Mouse (Mus musculus) hindbrain, embryonic 12.5 days (tissue): ENCODE data around the gene Gramd1b. TPM values are rescaled to one million over a fixed set of nuclear protein-coding genes. Genes with fewer than 3 reads are reported as not detected.

Source experiments
- ATAC-seq: fragments of 200-750 bp; cut with Nextera tagmentation; 2 replicates; pipeline ENCODE4 v1.8.0; 2017; ENCODE audit warnings: moderate TSS enrichment; ENCODE audit not compliant: low FRiP score
- H3K27ac ChIP-seq: fragments of 300-500 bp; sonication (generic); 2 replicates; pipeline ENCODE4 v1.5.1; 2016; ENCODE audit warnings: mild to moderate bottlenecking
- H3K27me3 ChIP-seq: fragments of 300-500 bp; sonication (generic); 2 replicates; pipeline ENCODE4 v1.6.1; 2016; ENCODE audit warnings: mild to moderate bottlenecking
- H3K36me3 ChIP-seq: fragments of 300-500 bp; sonication (generic); 2 replicates; pipeline ENCODE4 v1.6.1; 2016; ENCODE audit warnings: mild to moderate bottlenecking
- H3K4me1 ChIP-seq: fragments of 300-500 bp; sonication (generic); 2 replicates; pipeline ENCODE4 v1.6.1; 2016
- H3K4me2 ChIP-seq: fragments of 300-500 bp; sonication (generic); replicated peaks from 2 replicates; pipeline ENCODE4 v1.6.1; 2016; ENCODE audit warnings: mild to moderate bottlenecking
- H3K4me3 ChIP-seq: fragments of 300-500 bp; sonication (generic); 2 replicates; pipeline ENCODE4 v1.5.1; 2016; ENCODE audit warnings: mild to moderate bottlenecking
- H3K9ac ChIP-seq: fragments of 300-500 bp; sonication (generic); 2 replicates; pipeline ENCODE4 v1.6.1; 2016; ENCODE audit warnings: mild to moderate bottlenecking, moderate library complexity
- H3K9me3 ChIP-seq: fragments of 300-500 bp; sonication (generic); replicated peaks from 2 replicates; pipeline ENCODE4 v1.6.1; 2016; ENCODE audit warnings: mild to moderate bottlenecking
- WGBS: fragments of 180-500 bp; shearing (Covaris S2); methylation state at CpG from one replicate; pipeline ENCODE4 v1.1.7; 2016; 5-methylcytosine and 5-hydroxymethylcytosine counted together
- polyA plus RNA-seq: library from polyadenylated mRNA; unstranded; fragments of >200 nt; fragmentation: Nextera tagmentation; extraction: Ambion mirVana; gene quantifications from 2 replicates; pipeline ENCODE4 v1.2.1, GENCODE M21; 2016

Gramd1b gene
- polyA plus RNA-seq, 1 experiment from 2014 or later, result 4.9 TPM

DNA sequence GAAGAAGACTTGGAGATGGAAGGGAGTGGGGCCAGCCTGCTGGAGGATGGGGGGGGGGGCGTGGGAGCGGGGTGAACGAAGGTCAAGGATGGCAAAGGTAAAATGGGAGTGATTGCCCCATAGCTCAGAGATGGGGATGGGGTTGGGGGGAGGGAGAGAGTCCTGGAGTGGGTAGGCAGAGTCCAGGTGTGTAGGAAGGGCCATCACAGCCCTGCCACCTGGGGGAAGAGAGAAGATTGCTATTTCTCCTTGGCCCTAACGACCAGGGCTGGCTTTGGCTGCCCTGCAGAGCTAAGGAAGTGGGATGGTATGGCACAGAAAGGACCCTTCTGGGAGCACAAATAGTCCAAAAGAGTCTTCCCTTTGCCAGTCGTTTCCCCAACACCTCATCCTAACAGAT lies 237.0 kb downstream of the Gramd1b start:
- Histone ChIP-seq H3K9ac (no peak overlapping the region), H3K27me3 (no peaks in the 10 kb centered on the region), H3K4me3 (no peak overlapping the region), H3K9me3 (no peaks in the 10 kb centered on the region), H3K4me2 (no peak overlapping the region), H3K27ac (no peak overlapping the region), H3K36me3 (peaks cover 36% of the 10 kb centered on the region), H3K4me1 (no peaks in the 10 kb centered on the region)
- ATAC-seq, result no peak
- WGBS, result 86% methylated on average over 2 of the region's 5 CpGs

DNA sequence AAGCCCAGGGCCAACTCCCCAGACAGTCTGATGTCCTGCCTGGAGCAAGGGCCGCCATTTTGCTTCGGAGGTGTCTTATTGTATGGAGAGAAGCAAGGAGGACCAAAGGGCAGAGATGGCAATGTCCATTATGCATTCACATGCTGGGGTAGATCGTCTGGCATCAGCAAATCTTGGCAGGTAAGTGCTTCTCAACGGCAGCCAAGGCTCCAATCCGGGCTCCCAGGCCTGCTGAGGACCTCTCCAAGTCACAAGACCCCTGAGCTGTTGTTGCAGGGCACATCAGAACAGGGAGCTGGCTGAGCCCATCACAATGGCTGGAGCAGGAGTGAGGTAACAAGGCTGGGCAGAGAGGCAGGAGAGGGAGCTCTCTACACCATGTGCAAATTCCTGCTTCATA lies 237.4 kb downstream of the Gramd1b start:
- H3K36me3 ChIP-seq, result peaks cover 32% of the 10 kb centered on the region; the same call in 1 of the 2 replicates
- no peak for ATAC-seq
- no peak overlapping the region for H3K9ac ChIP-seq
- H3K27me3 ChIP-seq, result no peaks in the 10 kb centered on the region
- no peaks in the 10 kb centered on the region for H3K4me1 ChIP-seq
- 90% methylated on average over 5 of the region's 5 CpGs for WGBS
- no peak overlapping the region for H3K4me2 ChIP-seq
- H3K9me3 ChIP-seq, result no peaks in the 10 kb centered on the region
- H3K27ac ChIP-seq, result no peak overlapping the region
- H3K4me3 ChIP-seq, result no peak overlapping the region

DNA sequence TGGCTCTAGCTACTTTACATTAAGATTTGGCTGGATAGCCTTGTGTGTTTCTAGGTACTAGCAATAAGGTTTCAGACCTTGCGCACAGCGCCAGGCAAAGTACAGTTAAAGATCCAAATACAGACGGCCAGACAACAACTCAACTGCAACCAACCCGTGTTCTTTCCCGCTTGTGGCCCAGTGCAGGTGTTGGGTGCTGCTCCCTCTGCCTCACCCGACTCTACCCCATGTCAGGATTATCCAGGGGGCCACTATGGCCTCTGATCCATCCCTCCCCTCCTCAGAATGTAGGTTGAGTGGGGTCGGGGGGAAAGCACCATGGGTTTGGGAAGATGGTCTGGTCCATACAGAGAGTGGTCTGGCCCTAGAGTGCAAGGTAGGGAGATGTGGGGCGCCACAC lies 237.9 kb downstream of the Gramd1b start:
- H3K27me3 ChIP-seq, result no peaks in the 10 kb centered on the region
- peaks cover 27% of the 10 kb centered on the region; the same call in 1 of the 2 replicates for H3K36me3 ChIP-seq
- no peaks in the 10 kb centered on the region for H3K4me1 ChIP-seq
- 98% methylated on average over 8 of the region's 8 CpGs for WGBS
- no peaks in the 10 kb centered on the region for H3K9me3 ChIP-seq
- H3K4me3 ChIP-seq, result no peak overlapping the region
- no peak overlapping the region for H3K4me2 ChIP-seq
- no peak overlapping the region for H3K9ac ChIP-seq
- no peak for ATAC-seq
- H3K27ac ChIP-seq, result no peak overlapping the region

DNA sequence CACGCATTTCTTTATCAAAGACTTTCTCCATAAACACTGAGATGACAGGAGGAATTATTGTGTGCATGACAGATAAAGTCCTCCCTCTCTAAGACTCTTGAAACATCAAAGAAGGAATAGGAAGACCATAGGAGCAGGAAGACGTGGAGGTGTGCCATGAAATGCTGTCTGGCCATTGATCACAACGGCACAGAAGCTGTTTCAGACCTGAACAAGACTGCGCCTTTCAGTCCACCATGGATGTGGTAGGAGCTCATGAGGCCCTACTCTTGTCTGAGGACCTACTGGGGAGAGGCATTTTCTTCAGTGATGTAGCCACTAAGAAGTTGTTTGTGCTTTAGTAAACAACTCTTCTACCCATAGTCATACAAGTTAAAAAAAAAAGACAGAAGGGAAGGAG lies 238.7 kb downstream of the Gramd1b start:
- Histone ChIP-seq H3K9ac (no peak overlapping the region), H3K36me3 (peaks cover 21% of the 10 kb centered on the region; the same call in 1 of the 2 replicates), H3K27ac (no peak overlapping the region), H3K9me3 (no peaks in the 10 kb centered on the region), H3K27me3 (no peaks in the 10 kb centered on the region), H3K4me2 (no peak overlapping the region), H3K4me3 (no peak overlapping the region), H3K4me1 (no peaks in the 10 kb centered on the region)
- no peak for ATAC-seq
- WGBS, result 89% methylated on average over 4 of the region's 4 CpGs

DNA sequence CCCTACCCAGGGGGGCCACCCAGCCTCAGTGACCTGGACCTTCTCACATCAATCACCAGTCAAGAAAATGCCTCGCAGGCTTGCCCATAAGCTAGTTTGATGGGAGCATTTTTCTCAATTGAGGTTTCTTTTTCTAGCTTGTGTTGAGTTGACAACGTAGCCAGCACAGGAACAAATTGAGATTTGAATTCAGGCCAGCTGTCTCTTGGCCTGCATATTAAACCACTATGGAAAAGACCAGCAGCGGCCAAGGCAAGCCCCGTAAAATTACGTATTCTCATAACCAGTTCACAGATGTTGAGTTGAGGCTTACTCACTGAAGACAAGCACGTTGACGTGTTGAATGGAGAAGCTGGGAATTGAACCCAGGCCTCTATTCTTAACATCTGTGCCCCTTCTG lies 248.2 kb downstream of the Gramd1b start:
- Histone ChIP-seq H3K4me3 (no peak overlapping the region), H3K4me1 (no peaks in the 10 kb centered on the region), H3K27ac (no peak overlapping the region), H3K9ac (no peak overlapping the region), H3K27me3 (no peaks in the 10 kb centered on the region), H3K4me2 (no peak overlapping the region), H3K36me3 (peaks cover 7% of the 10 kb centered on the region; the same call in 1 of the 2 replicates), H3K9me3 (no peaks in the 10 kb centered on the region)
- WGBS, result 83% methylated on average over 7 of the region's 7 CpGs
- no peak for ATAC-seq

DNA sequence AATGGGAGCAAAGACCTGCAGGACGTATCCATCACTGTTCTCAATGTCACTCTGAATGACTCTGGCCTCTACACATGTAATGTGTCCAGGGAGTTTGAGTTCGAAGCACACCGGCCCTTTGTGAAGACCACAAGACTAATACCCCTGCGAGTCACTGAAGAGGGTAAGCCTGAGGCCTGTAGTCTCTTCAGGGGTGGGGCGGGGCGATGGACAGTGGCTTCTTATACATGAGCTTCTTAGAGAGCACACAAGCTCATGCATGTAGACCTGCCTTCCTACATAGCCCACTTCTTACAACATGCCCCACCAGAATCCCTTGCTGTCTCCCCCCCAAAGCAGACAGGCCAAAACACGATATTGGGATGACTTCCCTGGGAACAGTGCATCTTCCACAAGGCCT lies 251.7 kb downstream of the Gramd1b start:
- Histone ChIP-seq H3K27me3 (no peaks in the 10 kb centered on the region), H3K4me3 (no peak overlapping the region), H3K9me3 (no peaks in the 10 kb centered on the region), H3K36me3 (peaks cover 7% of the 10 kb centered on the region; the same call in 1 of the 2 replicates), H3K9ac (no peak overlapping the region), H3K4me1 (no peaks in the 10 kb centered on the region), H3K27ac (no peak overlapping the region), H3K4me2 (no peak overlapping the region)
- WGBS, result 93% methylated on average over 7 of the region's 7 CpGs
- ATAC-seq, result no peak

DNA sequence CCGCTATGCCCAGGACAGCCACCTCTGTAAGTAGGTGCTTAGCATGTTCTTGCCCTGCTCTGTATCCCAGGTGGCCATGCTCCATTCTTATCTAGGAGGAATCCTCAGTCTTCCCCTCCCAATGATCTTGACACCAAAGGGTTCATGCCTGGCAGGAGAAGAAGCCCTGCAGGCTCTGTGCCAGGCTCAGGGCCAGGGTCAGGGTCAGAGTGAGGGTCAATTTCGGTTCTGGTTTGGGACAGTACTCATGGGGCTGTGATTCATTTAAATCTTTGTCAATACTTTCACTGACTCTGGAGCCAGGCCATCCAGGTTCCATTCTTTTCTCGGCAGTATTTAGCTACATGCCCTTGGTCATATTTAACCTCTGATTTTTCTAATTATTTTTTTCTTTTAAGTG lies 253.5 kb downstream of the Gramd1b start:
- H3K36me3 ChIP-seq, result peaks cover 7% of the 10 kb centered on the region; the same call in 1 of the 2 replicates
- WGBS, result 74% methylated on average over 3 of the region's 3 CpGs

DNA sequence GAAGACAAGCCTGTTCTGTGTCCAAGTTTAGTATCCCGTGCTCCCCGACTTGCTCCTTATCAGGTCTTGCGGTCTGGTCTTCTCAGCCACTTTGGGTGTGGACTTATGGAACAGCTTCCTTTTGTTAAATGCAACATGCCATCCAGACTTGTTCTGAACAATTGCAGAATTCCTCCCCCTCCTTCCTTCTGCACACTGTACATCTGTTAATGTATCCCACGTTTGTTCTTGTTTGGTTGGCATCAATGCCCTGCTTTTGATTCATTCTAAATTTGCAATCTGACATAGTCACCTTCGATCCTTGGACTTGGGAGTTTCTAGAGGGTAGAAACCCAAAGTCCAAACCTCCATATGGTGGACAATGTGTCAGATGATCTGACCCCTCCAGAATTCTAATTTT lies 255.3 kb downstream of the Gramd1b start:
- H3K9ac ChIP-seq, result no peak overlapping the region
- H3K4me3 ChIP-seq, result no peak overlapping the region
- H3K4me2 ChIP-seq, result no peak overlapping the region
- no peaks in the 10 kb centered on the region; the same call in 1 of the 2 replicates for H3K27me3 ChIP-seq
- peaks cover 7% of the 10 kb centered on the region; the same call in 1 of the 2 replicates for H3K36me3 ChIP-seq
- no peak for ATAC-seq
- H3K9me3 ChIP-seq, result no peaks in the 10 kb centered on the region
- WGBS, result 92% methylated on average over 5 of the region's 5 CpGs
- H3K4me1 ChIP-seq, result 0 out of 2 replicates have a peak, but pooled peaks cover 2% of the 10 kb centered on the region
- no peak overlapping the region for H3K27ac ChIP-seq

More for the DNA sequence above, 253.5 kb downstream of the Gramd1b start:
- Histone ChIP-seq H3K9ac (no peak overlapping the region), H3K4me3 (no peak overlapping the region), H3K4me1 (no peaks in the 10 kb centered on the region), H3K9me3 (no peaks in the 10 kb centered on the region), H3K27ac (no peak overlapping the region), H3K4me2 (no peak overlapping the region), H3K27me3 (no peaks in the 10 kb centered on the region)
- ATAC-seq, result no peak

DNA sequence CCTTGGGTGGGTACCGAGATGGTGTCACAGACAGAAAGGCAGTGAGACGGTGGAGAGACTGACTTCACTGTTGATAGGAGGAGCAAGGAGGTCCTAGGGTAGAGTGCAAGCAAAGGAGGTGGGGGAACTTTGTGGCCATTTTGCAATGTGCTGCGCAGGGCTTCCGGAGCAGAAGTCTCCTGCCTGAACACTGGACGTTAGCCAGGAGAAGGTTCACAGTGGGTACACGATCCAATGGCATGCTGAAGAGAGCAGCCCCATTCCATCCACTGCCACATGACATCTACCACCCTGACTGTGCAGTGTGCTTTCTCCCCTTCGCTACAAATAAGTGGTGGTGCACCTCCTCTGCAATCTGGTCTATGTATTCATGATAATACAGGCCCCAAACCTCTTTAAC lies 258.4 kb downstream of the Gramd1b start:
- Histone ChIP-seq H3K9me3 (no peaks in the 10 kb centered on the region), H3K36me3 (no peaks in the 10 kb centered on the region), H3K4me1 (peaks cover 18% of the 10 kb centered on the region), H3K9ac (no peak overlapping the region), H3K4me3 (no peak overlapping the region), H3K27me3 (peaks cover 7% of the 10 kb centered on the region), H3K27ac (no peak overlapping the region), H3K4me2 (no peak overlapping the region)
- no peak for ATAC-seq
- 89% methylated on average over 7 of the region's 7 CpGs for WGBS

DNA sequence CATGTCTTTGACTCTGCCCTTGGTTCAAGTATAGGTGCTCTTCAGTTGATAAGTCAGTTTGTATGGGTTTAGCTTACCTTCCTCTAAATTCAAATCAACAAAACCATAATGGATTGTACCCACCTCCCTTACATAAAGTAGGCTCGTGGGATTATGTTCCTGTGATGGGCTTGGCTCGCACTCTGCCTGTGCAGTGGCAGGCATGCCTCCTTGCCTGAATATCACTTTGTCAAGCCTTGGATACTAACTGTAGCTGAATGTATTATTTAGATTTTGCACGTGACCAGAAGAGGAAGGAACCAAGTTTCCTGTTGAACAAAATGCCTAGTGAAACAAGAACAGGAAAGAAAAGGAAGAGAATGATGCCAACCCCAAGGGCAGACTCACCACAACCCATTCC lies 260.1 kb downstream of the Gramd1b start:
- no peaks in the 10 kb centered on the region for H3K9me3 ChIP-seq
- no peaks in the 10 kb centered on the region for H3K36me3 ChIP-seq
- H3K9ac ChIP-seq, result peak overlapping the region; percentile 25; the same call in 1 of the 2 replicates
- ATAC-seq, result no peak
- peak overlapping the region; percentile 80 for H3K4me2 ChIP-seq
- H3K4me1 ChIP-seq, result peaks cover 19% of the 10 kb centered on the region
- peak overlapping the region; percentile 52 for H3K4me3 ChIP-seq
- H3K27ac ChIP-seq, result no peak overlapping the region
- whole genome bisulfite sequencing, result 74% methylated on average over 3 of the region's 3 CpGs
- peaks cover 7% of the 10 kb centered on the region for H3K27me3 ChIP-seq

DNA sequence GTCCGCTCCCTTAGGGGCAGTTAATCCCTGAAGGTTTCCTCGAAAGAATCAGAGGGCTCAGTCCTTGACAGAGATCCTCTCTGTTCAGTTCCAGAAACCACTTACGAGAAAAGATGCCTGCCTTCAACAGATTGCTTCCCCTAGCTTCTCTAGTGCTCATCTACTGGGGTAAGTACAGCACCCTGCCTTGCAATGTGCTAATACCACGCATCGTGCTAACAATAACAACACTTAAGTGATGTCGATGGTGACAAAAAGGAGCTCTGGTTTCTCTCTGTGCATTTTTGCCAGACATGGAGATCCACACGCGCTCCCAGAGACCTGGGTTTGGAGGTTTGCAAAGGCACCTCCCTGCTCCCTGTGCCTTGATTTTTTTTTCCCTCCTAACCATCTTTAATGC lies 261.3 kb downstream of the Gramd1b start:
- ATAC-seq, result no peak
- Histone ChIP-seq H3K27me3 (peaks cover 7% of the 10 kb centered on the region), H3K36me3 (no peaks in the 10 kb centered on the region), H3K4me3 (peak overlapping the region; percentile 52), H3K27ac (peak overlapping the region; percentile 77), H3K9me3 (no peaks in the 10 kb centered on the region), H3K4me2 (peak overlapping the region; percentile 80), H3K4me1 (peaks cover 19% of the 10 kb centered on the region), H3K9ac (peak overlapping the region; percentile 61)
- 29% methylated on average over 8 of the region's 8 CpGs for WGBS

DNA sequence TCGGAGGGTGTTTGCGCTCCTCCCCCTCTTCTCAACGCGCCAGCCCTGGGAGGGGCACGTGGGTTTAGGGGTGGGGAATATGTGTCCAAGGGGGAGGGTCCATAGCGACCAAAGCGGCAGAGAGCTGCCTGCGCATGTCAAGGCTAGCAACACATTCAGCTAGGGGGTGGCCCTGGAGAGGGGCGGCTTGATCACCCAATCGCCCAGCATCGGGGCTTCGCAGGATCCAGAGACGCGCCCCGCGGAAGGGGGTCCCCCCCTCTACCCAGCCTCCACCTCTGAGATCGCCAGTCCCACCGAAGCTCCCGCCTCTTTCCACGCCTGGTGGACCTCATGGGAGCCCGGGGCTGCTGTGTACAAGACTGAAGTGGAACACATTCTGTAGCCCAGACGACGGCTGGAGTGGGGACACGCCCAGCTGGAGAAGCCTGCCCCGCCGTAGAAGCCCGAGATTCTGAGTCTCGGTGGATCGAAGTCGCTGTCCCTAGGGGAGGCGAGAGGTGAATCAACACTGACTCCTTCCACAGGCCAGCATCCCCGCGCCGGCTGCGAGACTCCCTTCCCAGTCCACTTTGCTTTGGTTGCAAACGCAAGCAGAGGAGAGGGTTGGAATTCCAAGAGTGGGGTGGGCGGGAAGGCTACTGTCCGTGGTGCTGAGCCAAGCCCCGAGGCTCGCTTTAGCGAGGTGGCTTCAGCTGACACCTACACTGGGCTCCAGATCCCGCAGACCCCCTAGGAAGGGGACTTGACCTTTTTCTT lies 261.9 kb downstream of the Gramd1b start, which contains the start of gene Scn3b:
TSS of gene Scn3b (plus strand) at position 115 of the 759 bp plus-strand sequence.
- Histone ChIP-seq H3K4me2 (peak within 1 kb of the TSS; percentile 80), H3K27ac (peak within 1 kb of the TSS; percentile 77), H3K36me3 (no peaks in the 10 kb centered on the region), H3K4me1 (peaks cover 19% of the 10 kb centered on the region), H3K9me3 (no peaks in the 10 kb centered on the region), H3K4me3 (peak within 1 kb of the TSS; percentile 52), H3K27me3 (peaks cover 7% of the 10 kb centered on the region), H3K9ac (peak within 1 kb of the TSS; percentile 61)
- WGBS, result under 1% methylated on average over 42 of the region's 42 CpGs
- ATAC-seq, result peak; percentile 97

DNA sequence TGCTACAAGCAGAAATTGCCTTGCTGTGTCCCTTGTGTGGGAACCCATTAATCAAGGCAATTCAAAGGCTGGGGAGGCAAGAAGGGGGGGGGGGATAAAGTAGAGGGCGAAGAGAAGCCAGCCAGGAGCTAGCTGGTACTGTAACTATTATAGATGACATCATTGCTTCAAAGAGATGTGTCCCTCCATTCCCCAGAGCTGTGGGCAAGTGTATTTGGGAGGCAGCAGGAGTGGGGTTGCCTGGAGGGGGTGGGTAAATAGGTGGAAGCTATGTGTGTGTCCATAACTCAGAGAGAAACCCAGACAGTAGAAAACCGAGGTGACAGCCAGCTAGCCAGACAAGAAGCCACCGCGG lies 262.5 kb downstream of the Gramd1b start:
- peak overlapping the region; percentile 52 for H3K4me3 ChIP-seq
- peak; percentile 75 for ATAC-seq
- 5% methylated on average over 4 of the region's 4 CpGs for WGBS
- no peaks in the 10 kb centered on the region for H3K9me3 ChIP-seq
- H3K27me3 ChIP-seq, result peaks cover 7% of the 10 kb centered on the region
- 0 out of 2 replicates have a peak overlapping the region, but pooled peaks have one; percentile 61 for H3K9ac ChIP-seq
- peak overlapping the region; percentile 80 for H3K4me2 ChIP-seq
- H3K4me1 ChIP-seq, result peaks cover 19% of the 10 kb centered on the region
- H3K27ac ChIP-seq, result peak overlapping the region; percentile 57; the same call in 1 of the 2 replicates
- H3K36me3 ChIP-seq, result no peaks in the 10 kb centered on the region
